8 mouse cellular contexts compared by ENCODE assay signal in the genomic region with DNA sequence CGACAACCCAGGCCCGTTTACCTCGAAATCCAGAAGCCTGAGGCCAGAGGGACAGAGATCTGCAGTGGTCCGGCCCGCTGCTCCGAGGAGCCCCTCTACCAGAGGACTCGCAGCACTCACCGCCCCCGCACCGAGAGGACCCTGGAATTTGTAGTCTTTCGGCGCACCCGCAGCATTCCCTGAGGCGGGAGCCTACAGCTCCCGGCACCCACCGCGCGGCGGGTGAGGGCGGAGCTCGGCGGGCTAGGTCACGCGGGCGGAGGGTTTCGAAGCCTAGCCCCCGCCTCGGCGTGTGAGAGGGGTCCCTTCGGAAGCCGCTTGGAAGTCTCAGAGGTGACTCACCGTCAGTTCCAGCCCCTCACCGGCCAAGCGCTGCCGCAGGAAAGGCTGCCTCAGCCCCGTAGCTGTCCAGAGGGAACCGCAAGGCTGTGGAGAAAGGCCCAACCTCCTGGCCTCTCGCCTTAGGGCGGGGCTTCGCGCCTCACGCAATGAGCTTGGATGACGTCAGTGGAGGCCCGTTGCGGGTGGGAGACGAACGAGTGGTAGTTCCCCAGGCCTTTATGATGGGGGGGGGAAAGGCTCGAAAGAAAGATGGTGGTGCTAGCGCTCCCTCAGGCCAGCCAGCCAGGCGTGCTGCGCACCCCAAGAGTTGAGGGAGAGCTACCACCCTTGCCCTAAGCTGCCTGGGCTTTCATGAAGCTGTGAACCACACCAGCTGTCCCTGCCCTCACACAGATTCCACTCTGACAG. TPM values are rescaled to one million over a fixed set of nuclear protein-coding genes. Genes with fewer than 3 reads are reported as not detected.
A peak's percentile ranks its signal among the peaks of the same experiment; 100 is the strongest.
DNase-seq lines count a peak whose midpoint lies in the region; ATAC-seq and TF ChIP-seq lines count a peak whose summit lies in the region.

A gene (minus strand): TSS at position 483 of the 750 bp plus-strand sequence.

- H3K4me3 ChIP-seq in bone marrow, adult 2 months (replicated peaks; ENCODE audit: control insufficient read depth, low read depth, low read length), result peak within 1 kb of the TSS; percentile 90
- H3K4me3 ChIP-seq in embryonic facial prominence, embryonic 15.5 days (replicated peaks), result peak within 1 kb of the TSS; percentile 91
- peak within 1 kb of the TSS; percentile 87 for H3K4me3 ChIP-seq in kidney, embryonic 14.5 days (ENCODE audit: low read length)
- peak within 1 kb of the TSS; percentile 89 for H3K4me3 ChIP-seq in limb, embryonic 15.5 days

- no peaks in the 10 kb centered on the region for H3K27me3 ChIP-seq in embryonic facial prominence, embryonic 15.5 days
- no peaks in the 10 kb centered on the region for H3K27me3 ChIP-seq in kidney, embryonic 14.5 days (ENCODE audit: control insufficient read depth, insufficient read depth, low read length)
- no peaks in the 10 kb centered on the region for H3K27me3 ChIP-seq in limb, embryonic 15.5 days

- DNase-seq in 416B (ENCODE audit: low read depth), result peak; percentile 90
- peak; percentile 92 to 95 for DNase-seq in heart, adult 9 months (ENCODE audit: low spot score in 2 of 2)
- DNase-seq in monocyte, adult 2 months (ENCODE audit: low read depth in 1 of 2, low spot score in 2 of 2), result peak; percentile 90 to 97
- peak; percentile 90 to 93 for DNase-seq in spleen, postnatal 36 days (ENCODE audit: low spot score in 2 of 2)

- peak; percentile 98 for ATAC-seq in embryonic facial prominence, embryonic 15.5 days (ENCODE audit: insufficient number of reproducible peaks, low FRiP score, low TSS enrichment, low read depth)
- peak; percentile 98 for ATAC-seq in kidney, embryonic 14.5 days (ENCODE audit: low FRiP score, low TSS enrichment)
- ATAC-seq in limb, embryonic 15.5 days (ENCODE audit: insufficient number of reproducible peaks, low FRiP score, low TSS enrichment, low read depth), result peak; percentile 95

- H3K9me3 ChIP-seq in embryonic facial prominence, embryonic 15.5 days (replicated peaks), result no peaks in the 10 kb centered on the region
- no peaks in the 10 kb centered on the region for H3K9me3 ChIP-seq in kidney, embryonic 14.5 days (ENCODE audit: control insufficient read depth, low read length)
- H3K9me3 ChIP-seq in limb, embryonic 15.5 days, result no peaks in the 10 kb centered on the region

- WGBS in bone marrow, adult 2 months, result under 1% methylated on average over 51 of the region's 51 CpGs
- WGBS in embryonic facial prominence, embryonic 15.5 days, result under 1% methylated on average over 51 of the region's 51 CpGs
- under 1% methylated on average over 51 of the region's 51 CpGs for WGBS in kidney, embryonic 14.5 days
- under 1% methylated on average over 51 of the region's 51 CpGs for WGBS in limb, embryonic 15.5 days

- H3K4me2 ChIP-seq in embryonic facial prominence, embryonic 15.5 days (replicated peaks), result peak within 1 kb of the TSS; percentile 80
- H3K4me2 ChIP-seq in kidney, embryonic 14.5 days (replicated peaks; ENCODE audit: low read depth, low read length), result peak within 1 kb of the TSS; percentile 72
- H3K4me2 ChIP-seq in limb, embryonic 15.5 days, result peak within 1 kb of the TSS; percentile 74

- no peaks in the 10 kb centered on the region for H3K36me3 ChIP-seq in embryonic facial prominence, embryonic 15.5 days
- H3K36me3 ChIP-seq in kidney, embryonic 14.5 days (ENCODE audit: control insufficient read depth, insufficient read depth, low read length), result no peaks in the 10 kb centered on the region
- H3K36me3 ChIP-seq in limb, embryonic 15.5 days, result no peaks in the 10 kb centered on the region

- TF ChIP-seq CTCF in bone marrow, adult 2 months (IDR thresholded peaks at IDR 0.05; ENCODE audit: control insufficient read depth, insufficient read depth, low read length), result no peak

- peaks cover 1% of the 10 kb centered on the region; the same call in 1 of the 2 replicates for H3K4me1 ChIP-seq in bone marrow, adult 2 months (ENCODE audit: control insufficient read depth, insufficient read depth, low read length)
- H3K4me1 ChIP-seq in embryonic facial prominence, embryonic 15.5 days, result peaks cover 27% of the 10 kb centered on the region
- peaks cover 25% of the 10 kb centered on the region for H3K4me1 ChIP-seq in kidney, embryonic 14.5 days (ENCODE audit: control insufficient read depth, insufficient read depth, low read length)
- peaks cover 26% of the 10 kb centered on the region for H3K4me1 ChIP-seq in limb, embryonic 15.5 days

- peak within 1 kb of the TSS; percentile 87 for H3K9ac ChIP-seq in embryonic facial prominence, embryonic 15.5 days
- peak within 1 kb of the TSS; percentile 89 for H3K9ac ChIP-seq in kidney, embryonic 14.5 days (ENCODE audit: low read depth, low read length)
- H3K9ac ChIP-seq in limb, embryonic 15.5 days, result peak within 1 kb of the TSS; percentile 76

- H3K27ac ChIP-seq in bone marrow, adult 2 months (ENCODE audit: control insufficient read depth, insufficient read depth, low read depth, low read length, poor library complexity), result peak within 1 kb of the TSS; percentile 81
- H3K27ac ChIP-seq in embryonic facial prominence, embryonic 15.5 days (replicated peaks), result peak within 1 kb of the TSS; percentile 98
- peak within 1 kb of the TSS; percentile 98 for H3K27ac ChIP-seq in kidney, embryonic 14.5 days (ENCODE audit: low read depth, low read length)
- peak within 1 kb of the TSS; percentile 98 for H3K27ac ChIP-seq in limb, embryonic 15.5 days

- TF ChIP-seq POLR2A in bone marrow, adult 2 months (IDR thresholded peaks at IDR 0.05; ENCODE audit: borderline replicate concordance, control insufficient read depth, low read depth, low read length), result no peak; the same call in 1 of the 2 replicates

RNA-seq across cellular contexts. Expression of the gene that starts here (rescaled TPM):
- 10.6 and 17.2 TPM in 2 replicates for polyA plus RNA-seq in bone marrow, adult 2 months (2011; ENCODE audit: insufficient read depth, insufficient read length, low replicate concordance, missing spikeins)
- 90.6 and 96.6 TPM in 2 replicates for polyA plus RNA-seq in embryonic facial prominence, embryonic 15.5 days (2015; fragmentation: Nextera tagmentation; extraction: Ambion mirVana)
- polyA plus RNA-seq in kidney, embryonic 14.5 days (2014; fragmentation: Nextera tagmentation; extraction: Ambion mirVana), result 67.2 and 98.0 TPM in 2 replicates
- polyA plus RNA-seq in limb, embryonic 15.5 days (2015; fragmentation: Nextera tagmentation; extraction: Ambion mirVana), result 81.8 and 90.5 TPM in 2 replicates

Comparison
In these comparisons a context has a peak if more than half of its experiments do, and no peak if none do; other contexts are left out.
1. Peak in every context shown above with its lines: DNase-seq, ATAC-seq, H3K4me3 ChIP-seq and H3K27ac ChIP-seq.